Mouse (Mus musculus): ENCODE measurements around the gene Odf4.
A peak's percentile ranks its signal among the peaks of the same experiment; 100 is the strongest.

The Odf4 gene

DNA sequence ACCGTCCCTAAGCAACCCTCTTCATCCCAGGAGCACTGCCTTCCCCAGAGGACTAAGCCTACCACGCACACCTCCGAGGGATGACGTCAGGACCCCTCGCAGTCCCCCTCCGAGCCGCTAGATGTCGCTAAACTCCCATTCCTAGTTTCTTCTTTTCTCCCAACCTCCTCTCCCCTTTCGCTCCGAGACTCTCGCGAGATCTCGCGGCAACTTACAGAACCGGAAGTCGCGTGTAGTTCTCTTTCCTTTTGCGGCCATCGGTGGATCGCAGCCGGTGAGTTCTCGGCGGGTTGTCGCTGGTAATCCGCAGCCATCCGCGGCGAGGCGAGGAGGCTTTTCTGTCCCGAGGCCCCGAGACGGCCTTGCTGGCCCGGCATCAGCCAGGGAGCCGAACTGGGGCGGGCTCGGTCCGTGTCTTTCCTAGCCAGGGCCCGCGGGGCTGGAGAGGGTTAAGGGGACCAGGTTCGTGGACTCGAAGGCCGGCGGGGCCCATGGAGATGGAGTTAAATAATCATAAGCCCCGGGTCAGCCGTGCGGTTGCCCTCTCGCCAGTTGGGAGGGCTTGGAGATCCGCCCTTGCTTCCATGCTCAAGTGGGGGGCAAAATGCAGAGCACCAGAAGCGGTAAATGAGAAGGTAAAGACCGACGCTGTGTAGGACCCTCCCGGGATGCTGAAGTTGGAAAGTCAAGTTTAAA, 25.4 kb downstream of the Odf4 start, which contains the start of gene Rpl26:
Gene Rpl26, plus strand, starts transcription at position 233 of the 696 bp plus-strand sequence.
- peak; percentile 96 to 98 for DNase-seq

DNA sequence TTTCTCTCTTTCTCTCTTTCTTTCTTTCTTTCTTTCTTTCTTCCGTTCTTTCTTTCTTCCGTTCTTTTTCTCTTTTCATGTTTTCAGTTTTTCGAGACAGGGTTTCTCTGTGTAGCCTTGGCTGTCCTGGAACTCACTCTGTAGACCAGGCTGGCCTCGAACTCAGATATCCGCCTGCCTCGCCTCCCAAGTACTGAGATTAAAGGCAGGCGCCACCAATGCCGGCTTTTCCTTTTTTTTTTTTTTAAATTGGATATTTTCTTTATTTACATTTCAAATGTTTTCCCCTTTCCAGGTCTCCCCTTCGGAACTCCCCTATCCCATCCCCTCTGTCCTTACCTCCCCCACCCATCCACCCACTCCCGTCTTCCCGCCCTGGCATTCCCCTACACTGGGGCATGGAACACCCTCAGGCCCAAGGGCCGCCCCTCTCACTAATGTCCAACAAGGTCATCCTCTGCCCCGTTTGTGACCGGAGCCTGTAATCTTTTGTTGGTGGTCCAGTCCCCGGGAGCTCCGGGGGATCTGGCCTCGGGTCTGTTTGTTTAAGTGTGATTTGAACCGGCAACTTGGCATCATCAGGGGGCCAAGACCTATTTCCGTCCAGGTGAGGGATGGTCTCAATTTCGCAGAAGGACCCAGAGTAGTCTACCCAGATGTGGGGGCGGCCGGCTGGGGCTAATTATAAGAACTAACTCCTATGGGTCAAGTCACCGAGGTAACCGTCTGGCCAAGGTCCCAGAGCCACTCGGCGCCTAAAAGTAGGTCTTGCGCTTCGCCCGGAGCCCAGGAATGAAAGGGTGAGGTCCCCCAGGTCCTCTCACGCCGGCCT, 26.1 kb downstream of the Odf4 start:
- DNase-seq: no peak

DNA sequence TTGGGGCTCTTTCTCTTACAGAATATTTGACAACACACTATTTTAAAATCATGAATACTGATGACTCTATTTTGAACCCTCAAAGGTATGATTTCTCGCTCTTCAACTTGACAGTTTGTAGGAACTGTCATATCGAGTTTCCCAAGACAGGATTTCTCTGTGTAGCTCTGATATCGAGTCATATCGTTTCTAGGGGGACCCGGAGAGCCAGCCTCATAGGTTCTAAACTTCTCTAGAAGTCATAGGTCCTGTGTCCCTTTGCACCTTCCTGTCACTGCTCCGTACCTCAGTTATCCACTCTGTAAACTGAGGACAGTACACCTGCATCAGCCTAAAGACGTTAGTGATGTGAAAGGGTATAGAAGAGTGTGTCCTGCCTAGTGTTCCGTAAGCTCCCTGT, 27.1 kb downstream of the Odf4 start:
- DNase-seq: no peak

DNA sequence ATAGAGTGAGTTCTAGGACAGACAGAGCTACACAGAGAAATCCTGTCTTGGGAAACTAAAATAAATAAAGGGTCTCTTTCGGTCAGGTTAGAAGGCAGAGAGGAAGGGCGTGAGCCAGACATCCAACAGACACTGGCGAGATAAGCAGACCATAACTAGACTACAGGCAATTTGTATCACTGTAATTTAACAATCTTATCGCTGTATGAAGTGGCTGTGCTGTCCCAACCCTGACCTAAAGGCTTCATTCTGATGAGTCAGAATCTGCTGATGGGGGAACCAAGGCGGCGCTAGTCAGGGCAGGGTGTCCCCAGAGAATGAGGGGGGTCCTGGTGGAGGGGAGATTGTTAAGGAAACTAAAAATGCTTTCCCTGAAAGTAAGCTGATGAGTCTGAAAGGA, 28.1 kb downstream of the Odf4 start:
- no peak for DNase-seq

DNA sequence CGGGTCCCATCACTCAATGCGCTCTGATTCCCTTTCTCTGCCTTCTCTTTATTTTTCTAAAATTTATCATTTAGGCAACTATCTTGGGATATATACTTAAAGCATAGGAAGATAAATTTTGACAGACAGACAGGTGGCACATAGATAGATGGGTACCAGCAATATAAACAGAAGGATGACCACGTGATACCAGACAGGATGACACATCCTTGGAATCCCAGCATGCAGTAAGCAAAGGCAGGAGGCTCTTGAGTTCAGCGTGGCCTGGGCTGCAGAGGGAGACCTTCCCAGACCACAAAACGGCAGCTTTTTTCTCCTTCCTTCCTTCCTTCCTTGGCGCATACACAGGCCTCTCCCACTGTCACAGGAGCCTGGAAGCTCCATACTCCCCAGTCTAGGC, 29.0 kb downstream of the Odf4 start:
- DNase-seq: no peak

DNA sequence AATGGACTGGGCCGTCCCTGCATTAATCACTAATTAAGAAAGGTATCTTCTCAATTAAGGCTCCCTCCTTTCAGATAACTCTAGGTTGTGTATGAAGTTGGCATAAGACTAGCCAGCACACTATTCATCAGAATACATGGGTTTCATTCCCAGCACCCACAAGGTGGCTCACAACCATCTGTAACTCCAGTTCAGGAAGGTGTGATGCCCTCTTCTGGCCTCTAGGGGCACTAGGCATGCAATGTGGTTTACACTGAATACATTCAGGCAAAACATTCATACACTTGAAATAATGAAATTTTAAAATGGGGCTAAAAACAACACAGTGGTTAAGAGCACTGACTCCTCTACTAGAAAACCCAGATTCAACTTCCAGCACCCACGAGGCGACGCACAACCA, 29.8 kb downstream of the Odf4 start:
- DNase-seq: peak; percentile 11 to 41

DNA sequence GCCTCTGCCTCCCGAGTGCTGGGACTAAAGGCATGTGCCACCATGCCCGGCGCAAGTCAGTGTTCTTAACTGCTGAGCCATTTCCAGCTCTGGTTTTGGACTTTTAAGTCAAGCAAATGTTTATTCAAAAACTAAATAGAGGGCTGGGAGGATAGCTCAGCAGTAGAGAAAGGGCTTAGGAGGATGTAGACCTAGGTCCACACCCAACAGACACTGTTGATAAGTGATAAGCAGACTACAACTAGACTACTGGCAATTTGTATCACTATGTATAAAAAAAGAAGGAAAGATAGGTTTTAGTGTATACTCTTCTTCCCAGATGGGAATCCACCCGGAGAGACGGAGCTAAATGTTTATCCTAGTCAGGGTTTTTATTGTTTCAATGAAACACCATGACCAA, 30.6 kb downstream of the Odf4 start:
- DNase-seq: no peak

DNA sequence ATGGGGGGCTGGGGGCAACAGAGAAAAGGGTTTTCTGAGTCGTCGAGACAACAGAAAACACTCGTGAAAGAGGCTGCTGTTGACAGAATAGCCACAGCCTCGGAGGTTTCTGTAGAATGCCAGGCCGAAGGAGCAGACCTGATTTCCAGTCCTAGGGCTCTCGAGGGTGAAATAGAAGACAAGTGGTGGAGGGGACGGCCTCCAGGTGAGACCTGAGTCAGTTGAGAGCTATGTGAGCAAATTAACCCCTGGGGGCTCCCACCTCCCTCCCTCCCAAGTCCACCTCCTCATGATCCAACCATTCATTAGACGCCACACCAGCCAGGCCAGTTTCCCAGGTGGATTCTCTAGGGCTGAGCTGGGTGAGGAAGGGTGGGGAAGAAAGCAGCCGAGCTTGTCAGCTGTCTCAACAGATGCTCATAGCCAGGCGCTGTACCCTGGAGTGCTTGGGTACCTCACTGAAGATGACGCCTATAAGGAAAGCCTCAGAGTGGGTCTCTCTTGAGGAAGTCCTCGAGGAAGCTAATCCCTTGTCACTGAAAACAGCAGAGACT, 32.9 kb downstream of the Odf4 start:
- DNase-seq: no peak

DNA sequence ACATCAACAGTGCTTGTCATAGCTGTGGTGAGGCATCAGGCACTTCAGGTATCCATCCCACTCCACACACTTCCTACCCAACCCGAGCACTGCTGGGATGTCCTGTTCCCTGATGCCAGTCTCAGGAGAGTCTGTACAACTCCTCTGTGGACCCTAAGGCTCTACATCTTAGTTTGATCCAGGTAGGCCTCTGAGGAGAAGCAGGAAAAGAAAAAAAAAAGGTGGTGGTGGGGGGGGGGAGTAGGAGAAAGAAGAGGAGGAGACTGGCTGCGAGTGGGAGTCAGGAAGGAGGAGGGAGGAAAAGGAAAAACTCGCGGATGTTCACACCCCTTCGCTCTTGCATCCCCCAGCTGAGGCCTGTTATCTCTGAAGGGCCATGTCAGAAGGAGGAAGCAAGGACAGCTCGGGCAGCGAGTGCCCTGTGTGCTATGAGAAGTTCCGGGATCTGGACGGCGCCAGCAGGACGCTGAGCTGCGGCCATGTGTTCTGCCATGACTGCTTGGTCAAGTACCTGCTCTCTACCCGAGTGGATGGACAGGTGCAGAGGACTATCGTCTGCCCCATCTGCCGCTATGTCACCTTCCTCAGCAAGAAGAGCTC, 34.5 kb downstream of the Odf4 start:
- DNase-seq: no peak

DNA sequence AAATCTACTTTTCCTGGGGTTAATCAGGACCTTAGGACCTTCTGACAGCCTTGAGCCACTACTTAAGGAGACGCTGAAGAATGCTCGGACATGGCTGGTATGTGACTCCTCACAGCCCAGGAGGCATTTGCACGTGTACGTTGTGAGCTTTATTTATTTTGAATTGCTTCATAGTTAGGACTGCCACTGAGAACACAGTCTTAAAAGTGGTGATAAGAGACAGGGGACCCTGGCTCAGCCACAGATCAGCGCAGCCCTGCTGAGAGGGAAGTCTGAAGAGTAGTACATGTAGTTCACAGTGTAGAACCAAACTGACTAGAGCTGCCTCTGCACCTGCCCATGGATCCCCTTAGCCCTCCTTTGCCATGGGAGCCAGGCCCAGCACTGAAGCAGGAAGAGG, 35.1 kb downstream of the Odf4 start:
- DNase-seq: no peak

DNA sequence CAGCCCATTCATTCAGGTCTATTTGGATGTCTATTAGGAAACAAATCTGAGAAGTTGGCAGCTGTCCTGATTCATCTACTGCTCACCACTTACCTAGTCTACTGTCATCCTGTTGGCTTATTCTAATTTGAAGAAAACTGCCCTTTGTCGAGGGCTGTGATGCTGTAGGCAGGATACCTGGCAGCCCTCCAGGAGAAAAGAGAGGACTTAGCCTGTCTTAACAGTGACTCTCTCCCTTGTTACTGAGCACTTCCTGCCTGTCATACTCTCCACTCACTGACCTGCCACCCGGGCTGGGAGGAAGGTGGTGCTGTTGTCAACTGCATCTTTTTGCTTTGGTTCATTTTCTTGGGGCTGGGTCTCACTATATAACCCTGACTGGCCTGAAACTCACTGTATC, 36.3 kb downstream of the Odf4 start:
- DNase-seq: no peak

DNA sequence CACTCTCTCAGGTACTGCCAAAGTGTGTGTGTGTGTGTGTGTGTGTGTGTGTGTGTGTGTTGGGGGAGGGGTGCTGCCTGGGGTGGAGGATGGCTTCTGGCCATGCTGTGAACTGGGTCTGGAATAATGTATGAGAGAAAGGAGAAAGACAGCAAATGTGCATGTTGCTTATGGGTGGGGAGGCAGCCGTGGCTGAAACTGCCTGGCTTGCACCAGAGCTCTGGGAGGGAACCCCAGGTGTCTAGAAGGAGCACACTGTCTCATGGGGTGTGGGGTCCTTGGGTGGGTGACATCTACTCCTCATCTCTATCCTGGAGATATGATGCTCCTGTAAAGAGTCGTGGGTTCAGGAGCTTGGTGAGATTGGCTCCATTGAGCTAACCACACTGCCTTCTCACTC, 38.2 kb downstream of the Odf4 start:
- DNase-seq: no peak

DNA sequence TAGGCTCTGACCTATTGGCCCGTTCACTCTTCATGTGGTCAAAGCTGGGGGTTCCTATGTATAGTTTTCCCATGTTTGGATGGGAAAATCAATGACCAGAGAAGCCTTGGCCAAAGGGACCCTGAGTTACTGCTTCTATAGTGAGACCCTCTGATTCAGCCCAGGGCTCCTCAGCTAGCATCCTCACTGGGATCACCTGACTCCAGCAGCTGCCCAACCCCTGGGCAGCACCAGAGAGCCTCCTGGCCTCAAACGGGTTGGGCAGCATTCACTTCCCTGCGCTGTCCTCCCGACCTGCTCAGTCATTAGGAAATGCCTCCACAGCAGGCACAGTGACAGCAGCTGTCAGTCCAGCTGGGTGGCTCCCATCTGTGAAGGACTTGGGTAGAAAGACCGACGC, 38.6 kb downstream of the Odf4 start, which contains the start of gene Rnf222:
Gene Rnf222, plus strand, starts transcription at position 301 of the 400 bp plus-strand sequence.
- no peak for DNase-seq

DNA sequence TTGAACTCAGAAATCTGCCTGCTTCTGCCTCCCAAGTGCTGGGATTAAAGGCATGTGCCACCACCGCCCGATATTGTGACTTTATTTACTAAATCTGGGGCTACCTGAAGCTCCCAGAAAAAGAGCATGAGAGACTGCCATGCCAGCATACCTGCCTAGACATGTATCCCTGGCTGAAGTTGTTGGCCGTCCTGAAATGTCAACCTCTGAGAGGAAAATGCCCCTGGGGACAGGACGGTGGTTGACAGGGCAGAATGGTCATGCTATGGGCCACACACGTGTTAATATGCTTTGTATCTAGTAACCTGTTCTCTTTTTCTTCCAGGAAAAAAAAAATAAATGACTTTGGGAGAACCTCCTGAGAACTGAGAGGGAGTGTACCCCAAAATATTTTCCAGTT, 40.8 kb downstream of the Odf4 start:
- no peak for DNase-seq

DNA sequence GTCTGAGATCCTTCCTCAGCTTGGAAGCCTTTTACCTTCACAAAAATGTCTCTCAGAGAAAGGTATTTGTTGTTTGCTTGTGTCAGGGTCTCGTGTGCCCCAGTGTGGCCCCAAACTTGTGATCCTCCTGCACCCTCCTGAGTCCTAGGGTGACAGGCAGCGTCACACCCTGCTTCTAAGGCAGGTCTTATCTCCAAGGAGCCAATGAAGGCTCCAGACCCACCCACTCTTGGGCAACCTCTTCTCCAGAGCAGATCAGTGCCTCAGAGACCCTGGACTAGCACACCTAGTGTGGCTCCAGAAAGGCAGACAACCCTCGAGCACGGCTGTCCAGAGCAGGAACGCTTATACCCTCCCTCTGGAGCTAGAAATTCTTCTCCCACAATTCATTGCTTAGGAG, 42.5 kb downstream of the Odf4 start:
- DNase-seq: no peak

DNA sequence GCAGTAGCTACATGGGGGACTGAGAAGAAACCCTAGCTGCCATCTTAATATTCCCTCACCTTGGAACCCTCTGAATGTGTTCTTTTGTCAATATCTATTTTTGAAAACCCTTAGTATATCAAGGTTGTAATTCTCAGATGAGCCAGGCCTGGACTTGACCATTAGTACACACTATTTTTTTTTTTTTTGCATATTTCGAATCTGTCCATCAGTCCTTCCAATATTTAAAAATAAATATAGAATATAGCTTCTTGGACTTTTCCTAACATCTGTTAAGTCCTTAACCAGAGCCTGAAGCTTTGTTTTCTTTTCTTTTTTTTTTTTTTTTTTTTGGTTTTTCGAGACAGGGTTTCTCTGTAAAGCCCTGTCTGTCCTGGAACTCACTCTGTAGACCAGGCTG, 43.0 kb downstream of the Odf4 start:
- DNase-seq: no peak

DNA sequence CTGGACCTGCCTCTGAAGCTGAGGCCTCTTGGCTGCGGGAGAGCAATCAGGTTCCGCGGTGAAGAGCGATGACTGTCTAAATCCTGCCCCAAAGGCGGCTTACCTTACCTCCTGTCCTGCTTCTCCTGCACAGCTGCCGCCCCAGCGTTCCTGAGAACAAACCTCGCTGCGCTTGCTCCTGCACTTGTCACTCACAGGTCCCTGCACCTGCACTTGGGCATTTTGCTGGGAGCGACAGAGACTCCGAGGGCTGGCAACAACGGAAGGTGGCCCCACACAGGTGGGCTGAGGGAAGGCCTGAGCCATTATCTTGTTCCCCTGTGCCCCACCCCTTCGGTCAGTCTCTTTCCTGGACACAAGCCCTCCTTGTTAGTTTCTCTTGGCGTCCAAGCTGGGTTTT, 44.8 kb downstream of the Odf4 start:
- no peak for DNase-seq

DNA sequence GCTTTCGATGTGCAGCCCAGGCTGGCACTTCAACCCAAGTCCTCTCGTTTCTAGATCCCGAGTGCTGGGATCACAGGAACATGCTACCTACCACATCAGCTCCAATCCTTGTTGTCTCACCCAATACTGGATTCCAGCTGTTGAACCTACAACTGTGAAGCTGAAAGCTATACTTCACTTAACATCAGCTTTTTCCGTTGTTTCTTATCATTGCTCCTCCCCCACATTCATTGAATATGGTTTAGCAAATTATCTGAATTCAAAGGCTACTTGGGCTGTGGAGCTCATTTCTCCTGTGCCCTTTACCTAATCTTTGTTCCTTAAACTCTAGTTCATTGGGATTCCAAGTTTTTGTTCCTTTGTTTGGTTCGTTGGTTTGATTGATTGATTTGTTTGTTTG, 48.1 kb downstream of the Odf4 start:
- no peak for DNase-seq

DNA sequence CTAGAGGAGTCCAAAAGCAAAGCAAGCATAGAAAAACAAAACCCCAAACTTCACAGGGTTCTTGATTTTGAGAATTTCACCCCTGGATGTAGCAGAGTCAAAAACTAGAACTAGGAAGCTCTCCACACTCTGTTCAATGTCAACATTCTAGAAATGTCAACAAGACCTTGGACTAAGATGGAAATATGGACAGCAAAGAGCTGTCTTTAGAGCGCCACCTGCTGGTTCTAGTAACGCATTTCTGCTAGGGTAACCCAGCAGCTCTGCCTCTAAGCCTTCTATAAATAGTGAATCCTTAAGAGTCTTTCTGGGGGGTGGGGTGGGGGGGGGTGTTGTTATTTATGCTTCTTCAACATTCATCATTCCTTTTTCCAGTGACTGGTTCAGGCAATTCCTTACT, 52.0 kb downstream of the Odf4 start:
- peak in 1 of 2 experiments; percentile 49 for DNase-seq
